Mouse (Mus musculus) forebrain, postnatal 0 days (tissue): ENCODE data around the gene Fyn. TPM values are rescaled to one million over a fixed set of nuclear protein-coding genes. Genes with fewer than 3 reads are reported as not detected.
A peak's percentile ranks its signal among the peaks of the same experiment; 100 is the strongest.

Experiments used
- ATAC-seq: fragments of 200-750 bp; cut with Nextera tagmentation; 2 replicates; pipeline ENCODE4 v1.8.0; 2017; ENCODE audit warnings: mild to moderate bottlenecking, moderate library complexity
- DNase-seq: peaks from one replicate; pipeline ENCODE4 v3.0.0-alpha.2; 2015
- H3K27ac ChIP-seq: fragments of 300-500 bp; sonication (generic); 2 replicates; pipeline ENCODE4 v1.5.1; 2014; ENCODE audit warnings: low read depth, mild to moderate bottlenecking, antibody characterized with exemption, low read length, moderate library complexity, mixed read lengths
- H3K27me3 ChIP-seq: fragments of 300-500 bp; sonication (generic); 2 replicates; pipeline ENCODE4 v1.6.1; 2014; ENCODE audit warnings: mild to moderate bottlenecking, low read length, mixed read lengths; ENCODE audit not compliant: insufficient read depth
- H3K36me3 ChIP-seq: fragments of 300-500 bp; sonication (generic); 2 replicates; pipeline ENCODE4 v1.6.1; 2014; ENCODE audit warnings: mild to moderate bottlenecking, moderate library complexity; ENCODE audit not compliant: insufficient read depth
- H3K4me1 ChIP-seq: fragments of 300-500 bp; sonication (generic); 2 replicates; pipeline ENCODE4 v1.6.1; 2014; ENCODE audit warnings: antibody characterized with exemption; ENCODE audit not compliant: insufficient read depth
- H3K4me2 ChIP-seq: fragments of 300-500 bp; sonication (generic); 2 replicates; pipeline ENCODE4 v1.6.1; 2014; ENCODE audit warnings: low read depth, mild to moderate bottlenecking, moderate library complexity
- H3K4me3 ChIP-seq: fragments of 300-500 bp; sonication (generic); 2 replicates; pipeline ENCODE4 v1.5.1; 2014; ENCODE audit warnings: low read depth, low read length, mixed read lengths
- H3K9ac ChIP-seq: fragments of 300-500 bp; sonication (generic); 2 replicates; pipeline ENCODE4 v1.6.1; 2014; ENCODE audit warnings: mild to moderate bottlenecking
- H3K9me3 ChIP-seq: fragments of 300-500 bp; sonication (generic); 2 replicates; pipeline ENCODE4 v1.6.1; 2016; ENCODE audit warnings: low read length
- CTCF ChIP-seq: sonication (generic); IDR thresholded peaks from 2 replicates; pipeline ENCODE4 v1.5.1; 2016; ENCODE audit warnings: antibody characterized with exemption, control low read depth, low read depth
- WGBS: fragments of 180-500 bp; shearing (Covaris S2); extraction: QIAGEN DNeasy Blood & Tissue Kit; methylation state at CpG from one replicate; pipeline ENCODE4 v1.1.7; 2014; 5-methylcytosine and 5-hydroxymethylcytosine counted together
- polyA plus RNA-seq: library from polyadenylated mRNA; unstranded; fragments of >200 nt; fragmentation: Nextera tagmentation; extraction: Ambion mirVana; gene quantifications from 2 replicates; pipeline ENCODE4 v1.2.1, GENCODE M21; 2015
- total RNA-seq: library from RNA; depleted of rRNA; stranded (reverse); fragments of >200 nt; gene quantifications from 2 replicates; pipeline ENCODE4 v1.2.3, GENCODE M21; 2014

The Fyn gene
- total and polyA plus RNA-seq, 2 experiments from 2014 or later = 85.8 to 155 TPM

DNA sequence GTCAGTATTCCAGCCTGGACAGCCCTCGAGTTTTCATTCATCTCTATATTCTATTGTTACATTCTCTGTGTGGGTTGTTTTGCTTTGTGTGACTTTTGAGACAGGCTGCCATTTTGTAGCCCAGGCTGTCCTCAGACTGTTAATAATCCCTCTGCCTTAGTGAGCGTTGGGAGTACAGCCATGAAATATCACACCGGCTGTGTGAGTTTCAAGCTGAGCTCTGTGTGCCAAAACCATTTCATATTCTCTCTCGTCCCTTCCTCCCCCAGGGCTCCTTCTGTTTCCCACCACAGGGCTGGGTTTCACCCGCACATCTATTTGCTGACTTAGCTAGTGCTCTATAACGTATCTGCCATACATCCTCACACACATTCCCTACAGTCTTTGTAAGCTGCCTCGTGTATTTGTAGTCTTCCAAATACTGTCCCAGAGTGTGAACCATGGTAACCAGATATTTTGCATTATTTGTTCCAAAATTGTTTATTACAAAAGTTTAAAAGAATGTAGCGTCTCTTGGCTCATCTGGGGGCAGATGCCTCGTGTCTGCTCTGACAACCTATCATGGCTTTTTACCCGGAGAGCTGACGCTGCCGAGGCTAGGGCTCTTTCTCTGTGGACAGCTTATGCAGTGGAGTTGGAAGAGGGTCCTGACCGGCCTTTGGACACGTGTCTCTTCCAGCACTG lies 144.1 kb downstream of the Fyn start:
- TF ChIP-seq CTCF = no peak
- DNase-seq (peak; percentile 67), ATAC-seq (peak; percentile 82)
- H3K27ac ChIP-seq = peak overlapping the region; percentile 64
- no peaks in the 10 kb centered on the region for H3K27me3 ChIP-seq
- H3K4me2 ChIP-seq = no peak overlapping the region
- H3K36me3 ChIP-seq = peaks cover 23% of the 10 kb centered on the region
- no peaks in the 10 kb centered on the region for H3K9me3 ChIP-seq
- 61% methylated on average over 14 of the region's 14 CpGs for WGBS
- no peak overlapping the region for H3K4me3 ChIP-seq
- H3K4me1 ChIP-seq = 0 out of 2 replicates have a peak, but pooled peaks cover 15% of the 10 kb centered on the region
- no peak overlapping the region for H3K9ac ChIP-seq

- H3K36me3 ChIP-seq = peaks cover 23% of the 10 kb centered on the region
- H3K9me3 ChIP-seq = no peaks in the 10 kb centered on the region
- H3K4me1 ChIP-seq = 0 out of 2 replicates have a peak, but pooled peaks cover 15% of the 10 kb centered on the region
- H3K27ac ChIP-seq = no peak overlapping the region
- no peak overlapping the region for H3K4me3 ChIP-seq
- no peak for TF ChIP-seq CTCF
- 94% methylated on average over 8 of the region's 8 CpGs for WGBS
- ATAC-seq (no peak), DNase-seq (no peak)
- no peaks in the 10 kb centered on the region for H3K27me3 ChIP-seq
- H3K9ac ChIP-seq = no peak overlapping the region
- H3K4me2 ChIP-seq = no peak overlapping the region
Measured at GRCm38 (mm10) chr10:39514916-39515315, 146.3 kb downstream of the Fyn start.

DNA sequence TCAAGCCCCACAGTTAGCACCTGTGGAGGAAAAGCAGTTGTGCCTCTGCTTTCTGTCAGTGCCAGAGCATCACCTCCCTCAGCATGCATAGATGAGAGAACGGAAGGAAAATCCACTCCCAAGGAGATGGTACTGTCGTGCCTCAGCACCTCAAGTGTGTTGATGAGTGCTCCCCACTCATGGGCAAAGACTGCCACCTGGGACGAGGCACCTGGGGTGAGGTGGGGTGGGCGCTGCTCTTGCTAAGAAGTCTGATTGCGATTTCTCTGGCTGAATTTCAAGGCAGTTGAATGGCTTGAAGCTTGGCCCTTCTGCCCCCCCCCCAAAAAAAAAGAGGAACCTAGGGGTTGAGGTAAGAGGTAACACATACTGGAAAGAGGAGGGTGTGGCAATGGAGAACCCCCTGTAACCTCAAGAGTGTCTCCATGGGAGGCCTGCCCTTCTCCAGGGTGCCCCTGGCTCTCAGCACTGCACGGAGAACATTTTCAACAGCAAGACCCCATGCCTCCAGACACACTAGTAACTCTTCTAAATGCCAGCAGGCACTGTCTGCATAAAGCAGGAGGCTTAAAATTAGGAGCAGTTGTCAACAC lies 148.0 kb downstream of the Fyn start:
- no peak overlapping the region for H3K9ac ChIP-seq
- no peak for TF ChIP-seq CTCF
- no peak overlapping the region for H3K27ac ChIP-seq
- H3K4me3 ChIP-seq = no peak overlapping the region
- 78% methylated on average over 6 of the region's 6 CpGs for WGBS
- ATAC-seq (no peak), DNase-seq (no peak)
- H3K27me3 ChIP-seq = no peaks in the 10 kb centered on the region
- H3K4me2 ChIP-seq = no peak overlapping the region
- H3K9me3 ChIP-seq = no peaks in the 10 kb centered on the region
- H3K4me1 ChIP-seq = peaks cover 9% of the 10 kb centered on the region; the same call in 1 of the 2 replicates
- peaks cover 23% of the 10 kb centered on the region for H3K36me3 ChIP-seq

- Histone ChIP-seq H3K9me3 (no peaks in the 10 kb centered on the region), H3K36me3 (peaks cover 23% of the 10 kb centered on the region), H3K4me3 (no peak overlapping the region), H3K27me3 (no peaks in the 10 kb centered on the region), H3K4me2 (no peak overlapping the region), H3K27ac (no peak overlapping the region), H3K4me1 (peaks cover 9% of the 10 kb centered on the region; the same call in 1 of the 2 replicates), H3K9ac (no peak overlapping the region)
- WGBS = 55% methylated on average over 9 of the region's 9 CpGs
- DNase-seq = no peak
- no peak for ATAC-seq
- TF ChIP-seq CTCF = no peak
Measured at GRCm38 (mm10) chr10:39517375-39517774, 148.7 kb downstream of the Fyn start.

DNA sequence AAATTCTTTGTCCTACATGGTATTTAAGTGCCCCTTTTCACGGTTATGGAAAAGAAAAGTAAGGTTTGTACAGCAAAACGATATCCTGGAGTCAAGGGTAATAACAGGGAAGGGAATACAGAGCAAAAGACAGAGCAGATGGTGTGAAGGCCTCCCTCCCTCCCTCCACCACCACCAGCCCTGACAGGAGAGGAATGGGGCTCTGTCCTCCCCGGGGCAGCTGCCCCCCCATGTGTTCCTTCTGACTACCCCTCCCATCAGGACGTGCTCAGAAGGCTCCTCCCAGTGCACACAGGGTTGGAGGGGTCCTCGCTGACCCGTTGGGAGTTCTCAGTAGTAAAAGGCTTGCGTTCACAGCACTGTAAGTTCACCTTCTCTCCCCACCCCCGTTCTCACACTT lies 149.6 kb downstream of the Fyn start:
- DNase-seq (no peak), ATAC-seq (no peak)
- H3K4me1 ChIP-seq = peaks cover 6% of the 10 kb centered on the region; the same call in 1 of the 2 replicates
- peaks cover 24% of the 10 kb centered on the region for H3K36me3 ChIP-seq
- H3K9ac ChIP-seq = no peak overlapping the region
- 53% methylated on average over 8 of the region's 8 CpGs for WGBS
- no peak overlapping the region for H3K4me3 ChIP-seq
- H3K4me2 ChIP-seq = no peak overlapping the region
- no peak for TF ChIP-seq CTCF
- H3K27ac ChIP-seq = no peak overlapping the region
- no peaks in the 10 kb centered on the region for H3K27me3 ChIP-seq
- no peaks in the 10 kb centered on the region for H3K9me3 ChIP-seq

- H3K9me3 ChIP-seq = no peaks in the 10 kb centered on the region
- H3K27me3 ChIP-seq = no peaks in the 10 kb centered on the region
- peaks cover 28% of the 10 kb centered on the region for H3K36me3 ChIP-seq
- no peak for DNase-seq
- H3K4me3 ChIP-seq = no peak overlapping the region
- no peak overlapping the region for H3K27ac ChIP-seq
- TF ChIP-seq CTCF = no peak
- H3K4me2 ChIP-seq = no peak overlapping the region
- ATAC-seq = no peak
- no peak overlapping the region for H3K9ac ChIP-seq
- WGBS = 80% methylated on average over 3 of the region's 3 CpGs
- H3K4me1 ChIP-seq = no peaks in the 10 kb centered on the region; the same call in 1 of the 2 replicates
Measured at GRCm38 (mm10) chr10:39518859-39519258, 150.2 kb downstream of the Fyn start.
